Mouse (Mus musculus) large intestine, adult 2 months (tissue): ENCODE data around the gene Chaf1a. TPM values are rescaled to one million over a fixed set of nuclear protein-coding genes. Genes with fewer than 3 reads are reported as not detected.
"Not testable (repeated sequence)": the region's sequence is repeated elsewhere in the genome, so short reads cannot be mapped to it uniquely, and the experiment has no call there.

ENCODE experiments used
- DNase-seq: peaks from one replicate; pipeline ENCODE4 v3.0.0-alpha.2; 2012; ENCODE audit warnings: low read depth, low spot score
- WGBS: fragments of 180-500 bp; shearing (Covaris S2); methylation state at CpG from one replicate; pipeline ENCODE4 v1.1.7; 2018; 5-methylcytosine and 5-hydroxymethylcytosine counted together
- polyA plus RNA-seq: library from polyadenylated mRNA; depleted of rRNA; stranded (reverse); fragments of >200 nt; gene quantifications from 2 replicates; pipeline ENCODE4 v1.2.3, GENCODE M21; 2012

Gene Chaf1a
- polyA plus RNA-seq, 1 experiment = 6.9 TPM

DNA sequence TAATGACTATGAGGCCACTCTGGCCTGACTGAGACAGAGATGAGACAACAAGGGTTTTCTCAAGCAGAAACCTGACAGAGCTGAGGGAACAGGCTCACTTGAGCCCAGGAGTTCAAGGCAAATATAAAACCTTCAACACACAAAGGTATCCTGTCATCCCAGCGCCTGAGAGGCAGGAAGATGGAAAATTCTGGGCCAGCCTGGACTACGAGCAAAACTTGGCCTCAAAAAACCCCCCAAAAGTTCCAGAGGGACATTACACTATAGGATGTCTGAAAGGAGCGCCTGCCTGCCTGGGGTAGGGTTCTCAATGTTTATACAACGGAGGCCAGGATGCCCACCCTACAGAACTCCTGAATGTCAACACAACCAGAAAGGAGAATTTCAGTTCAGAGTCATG is 5.0 kb upstream of the Chaf1a start:
- no peak for DNase-seq
- 58% methylated on average over 4 of the region's 4 CpGs for WGBS

DNA sequence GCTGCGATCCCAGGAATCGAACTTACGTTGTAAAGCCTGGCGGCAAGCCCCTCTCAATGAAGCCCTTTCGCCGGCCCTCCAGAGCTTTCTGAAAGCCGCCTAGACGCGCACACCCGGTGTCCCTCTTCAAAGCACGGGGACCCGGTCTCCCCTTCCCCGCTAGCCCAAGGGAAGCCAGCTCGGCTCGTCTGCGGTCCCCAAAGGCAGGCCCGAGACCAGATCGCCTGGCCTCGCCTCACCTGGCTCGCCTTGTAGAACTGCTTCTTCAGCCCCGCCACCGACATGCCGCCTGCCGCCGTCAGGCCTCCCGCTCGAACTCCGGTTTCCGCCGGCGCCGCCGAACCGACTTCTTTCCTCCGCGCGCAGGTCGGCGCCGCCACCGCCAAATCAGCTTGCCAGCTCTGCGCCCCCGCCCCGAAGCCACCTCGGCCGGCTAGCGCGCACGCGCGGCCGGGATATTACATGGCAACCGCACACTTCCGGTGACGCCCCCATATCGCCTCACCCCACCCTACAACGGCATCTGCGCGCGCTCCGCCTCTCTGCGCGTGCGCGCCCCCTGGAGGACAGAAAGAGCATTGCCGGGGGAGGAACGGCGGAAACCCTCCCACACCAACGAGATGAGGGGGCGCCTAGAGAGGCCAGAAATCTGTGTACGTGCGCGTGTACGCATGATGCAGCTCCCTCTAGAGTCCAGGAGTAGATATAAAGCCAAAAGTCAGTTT is 3.9 kb upstream of the Chaf1a start, which contains the start of gene Sh3gl1:
Gene Sh3gl1, minus strand, starts transcription at position 460 of the 725 bp plus-strand sequence.
- WGBS = under 1% methylated on average over 74 of the region's 74 CpGs

DNA sequence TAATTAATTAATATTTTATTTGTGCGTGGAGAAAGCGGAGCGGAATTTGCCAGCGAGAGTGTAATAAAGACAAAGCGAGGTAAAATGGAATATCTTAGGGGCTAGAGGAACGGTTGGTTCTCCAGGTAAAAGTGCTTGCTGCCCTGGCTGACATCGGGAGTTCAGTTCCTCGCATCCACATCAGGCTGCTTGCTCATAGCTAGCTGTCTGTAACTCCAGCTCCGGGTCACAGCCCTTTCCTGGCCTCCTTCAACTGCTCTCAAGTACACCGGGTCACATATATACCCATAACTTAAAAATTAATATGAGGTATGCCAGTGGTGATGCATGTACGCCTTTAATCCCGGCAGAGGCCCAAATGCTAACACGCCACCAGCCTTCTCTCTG is 3.3 kb upstream of the Chaf1a start:
- DNase-seq = no peak
- WGBS = 31% methylated on average over 13 of the region's 13 CpGs

More for the DNA sequence above, 3.9 kb upstream of the Chaf1a start, which contains the start of gene Sh3gl1:
- peak; percentile 80 for DNase-seq

DNA sequence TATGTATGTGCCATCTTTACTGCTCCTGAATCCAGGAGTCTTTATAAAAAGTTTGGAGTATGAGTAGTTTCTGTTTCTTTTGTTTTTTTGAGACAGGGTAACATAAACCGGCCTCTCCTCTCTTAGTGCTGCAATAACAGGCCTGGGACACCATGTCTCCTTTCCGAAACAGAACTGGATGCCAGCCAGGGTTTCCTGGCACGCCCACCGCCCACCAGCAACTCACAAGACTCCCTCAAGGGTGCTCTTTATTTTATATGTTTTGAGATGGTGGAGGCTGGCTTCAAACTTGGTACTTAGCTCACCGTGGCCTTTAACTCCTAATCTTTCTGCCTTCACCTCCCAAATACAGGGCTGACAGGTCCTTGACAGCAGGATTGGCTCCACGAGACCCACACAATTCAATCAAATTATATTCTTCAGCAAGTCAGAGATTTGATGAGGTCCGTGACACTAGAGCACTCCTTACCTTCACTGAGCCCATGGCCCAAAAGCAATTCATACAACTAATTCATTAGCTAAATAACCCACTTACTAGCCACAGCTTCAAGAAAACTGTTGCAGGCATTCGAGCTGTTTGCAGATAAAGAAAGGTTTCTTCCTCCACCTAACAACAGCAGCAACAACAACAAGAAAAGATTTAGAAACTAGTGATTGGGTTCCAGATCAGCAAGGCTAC is 1.5 kb upstream of the Chaf1a start:
- WGBS = 70% methylated on average over 8 of the region's 8 CpGs
- no peak for DNase-seq

DNA sequence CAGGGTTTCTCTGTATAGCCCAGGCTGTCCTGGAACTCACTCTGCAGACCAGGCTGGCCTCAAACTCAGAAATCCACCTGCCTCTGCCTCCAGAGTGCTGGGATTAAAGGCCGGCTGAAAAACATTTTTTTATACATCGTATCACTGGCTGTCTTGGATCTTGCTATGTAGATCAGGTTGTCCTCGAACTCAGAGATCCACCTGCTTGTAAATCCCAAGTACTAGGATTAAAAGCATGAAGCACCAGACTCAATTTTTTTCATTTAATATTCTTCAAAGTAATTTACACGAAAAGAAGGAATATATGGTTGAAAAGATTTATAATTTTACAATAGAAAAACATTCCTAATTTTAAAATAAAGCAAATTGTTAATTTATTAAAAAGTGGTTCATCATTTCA is 894 bp upstream of the Chaf1a start:
- 61% methylated on average over 4 of the region's 4 CpGs for WGBS
- no peak for DNase-seq

DNA sequence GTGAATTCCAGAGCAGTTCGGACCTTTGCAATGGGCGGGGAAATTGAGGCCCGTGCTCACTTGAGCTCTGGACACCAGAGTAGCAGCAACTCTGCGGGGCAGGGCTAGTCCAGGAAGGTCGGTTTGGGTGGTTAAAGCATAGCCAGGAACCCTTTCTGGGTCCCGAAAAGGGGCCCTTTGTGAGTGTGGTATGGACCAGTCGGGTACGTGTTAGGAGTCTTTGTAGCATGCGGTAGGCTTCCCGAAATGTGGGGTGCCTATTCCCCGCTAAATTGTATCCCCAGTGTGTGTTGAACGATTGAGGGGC is 571 bp downstream of the Chaf1a start:
- no peak for DNase-seq
- WGBS = under 1% methylated on average over 12 of the region's 12 CpGs

DNA sequence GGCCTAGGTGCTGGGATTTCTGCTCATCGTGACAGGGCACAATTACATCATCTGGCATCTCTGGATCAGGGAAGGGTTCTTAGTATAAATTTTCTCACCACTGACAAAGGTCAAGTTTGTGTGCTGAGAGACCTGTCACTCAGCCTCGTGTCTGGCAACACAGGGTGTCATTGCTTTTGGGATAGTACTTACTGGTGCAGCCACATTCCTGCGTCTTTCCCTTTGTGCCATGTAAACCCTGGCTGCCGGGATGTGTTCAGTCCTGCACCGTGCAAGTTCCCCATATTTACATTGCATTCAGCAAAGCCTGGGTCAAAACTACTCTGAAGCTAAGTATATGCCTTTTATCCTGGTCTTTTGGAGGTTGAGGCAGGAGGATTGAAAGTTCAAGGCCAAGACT is 11.1 kb downstream of the Chaf1a start:
- no peak for DNase-seq
- 69% methylated on average over 5 of the region's 5 CpGs for WGBS

DNA sequence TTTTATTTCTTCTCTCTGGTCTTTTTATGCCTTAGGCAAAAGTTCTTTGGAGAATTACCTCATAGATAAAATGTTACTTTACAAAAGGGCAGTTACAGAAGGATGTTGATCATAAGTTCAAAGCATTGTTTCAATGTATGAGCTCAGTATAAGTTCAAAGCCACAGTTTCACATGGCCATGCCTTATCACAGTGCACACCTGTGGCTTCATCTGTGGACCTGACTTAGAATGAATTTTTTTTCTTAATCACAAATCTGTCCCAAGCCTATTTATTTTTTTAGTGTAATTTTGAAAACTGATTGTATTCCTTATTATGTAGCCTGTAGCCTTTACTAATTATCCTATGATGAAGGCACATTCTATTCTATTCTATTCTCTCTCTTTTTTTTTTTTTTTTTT is 14.7 kb downstream of the Chaf1a start:
- no peak for DNase-seq

DNA sequence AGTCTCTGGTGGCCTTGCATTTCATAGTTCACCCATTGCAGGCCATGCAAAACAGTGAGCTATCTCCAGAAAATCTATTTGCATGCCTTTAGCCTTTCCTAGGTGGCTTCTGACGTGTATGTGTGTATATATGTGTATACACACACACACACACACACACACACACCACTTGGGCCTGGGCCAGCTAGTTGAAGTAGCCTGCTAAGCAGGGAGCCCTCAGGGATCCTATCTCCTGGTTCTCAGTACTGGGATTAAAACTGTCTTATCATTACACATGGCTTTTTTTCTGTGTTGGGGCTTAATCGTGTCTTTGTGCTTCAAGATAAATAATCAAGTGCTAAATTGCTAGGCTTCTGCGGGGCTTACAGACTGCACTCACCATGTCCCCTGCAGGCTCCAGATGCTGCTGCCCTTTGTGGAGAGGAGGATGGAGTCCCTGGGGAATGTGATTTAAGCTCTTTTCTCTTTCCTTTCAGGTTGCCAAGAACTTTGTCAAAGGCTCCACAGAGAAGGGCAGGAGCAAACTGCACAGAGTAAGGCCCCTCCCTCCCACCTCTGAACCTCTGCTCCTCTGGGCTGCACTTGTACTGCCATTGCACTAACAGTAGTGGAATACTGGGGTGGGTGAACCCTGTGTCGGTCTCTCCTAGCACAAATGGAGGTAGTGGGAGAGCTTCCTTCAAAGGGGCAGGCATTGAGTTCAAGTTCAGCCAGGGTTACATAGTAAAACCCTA is 15.9 kb downstream of the Chaf1a start:
- WGBS = 68% methylated on average over 4 of the region's 4 CpGs
- no peak for DNase-seq

DNA sequence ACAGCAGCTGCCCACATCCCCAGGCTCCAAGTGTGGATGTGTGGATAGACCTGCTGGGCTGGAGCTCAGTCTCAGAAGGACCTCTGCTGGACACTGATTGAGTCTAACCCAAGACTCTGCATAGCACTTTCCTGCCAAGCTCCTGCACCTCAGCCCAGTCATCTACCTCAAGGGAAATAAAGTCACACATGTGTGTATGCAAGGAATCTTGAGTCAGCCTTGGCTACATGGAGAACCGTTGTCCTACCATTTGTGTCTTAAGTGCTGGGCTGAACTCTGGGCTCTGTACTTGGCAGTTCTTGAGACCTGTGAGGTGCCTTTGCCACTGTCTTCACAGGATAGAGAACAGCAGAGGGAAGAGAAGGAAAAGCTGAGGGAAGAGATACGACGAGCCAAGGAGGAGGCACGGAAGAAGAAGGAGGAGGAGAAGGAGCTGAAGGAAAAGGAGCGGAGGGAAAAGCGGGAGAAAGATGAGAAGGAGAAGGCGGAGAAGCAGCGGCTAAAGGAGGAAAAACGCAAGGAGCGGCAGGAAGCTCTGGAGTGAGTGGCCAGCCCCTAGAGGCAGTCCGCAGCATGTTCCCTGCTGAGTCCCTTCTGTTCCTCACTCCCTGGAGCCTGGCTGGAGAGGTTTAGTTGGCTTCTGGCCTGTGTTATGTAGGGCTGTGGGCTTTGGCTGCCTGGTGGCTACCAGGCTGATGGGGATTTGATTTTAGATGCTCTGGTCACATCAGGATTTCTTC is 17.3 kb downstream of the Chaf1a start:
- 93% methylated on average over 11 of the region's 11 CpGs for WGBS
- DNase-seq = no peak

DNA sequence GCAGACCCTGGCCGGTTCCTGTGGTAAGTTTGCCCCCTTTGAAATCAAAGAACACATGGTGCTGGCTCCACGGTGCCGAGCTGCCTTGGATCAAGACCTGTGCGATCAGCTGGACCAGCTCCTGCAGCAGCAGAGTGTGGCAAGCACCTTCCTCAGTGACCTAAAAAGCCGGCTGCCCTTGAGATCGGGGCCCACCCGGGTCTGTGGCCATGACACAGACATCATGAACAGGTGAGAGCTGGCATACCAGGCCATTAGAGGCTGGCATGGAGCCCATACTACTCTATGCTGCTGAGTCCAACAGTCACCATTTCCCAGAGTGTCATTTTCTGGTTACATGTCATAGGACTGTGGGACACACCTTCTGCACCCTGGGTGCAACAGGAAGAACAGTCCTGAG is 21.8 kb downstream of the Chaf1a start:
- 85% methylated on average over 7 of the region's 7 CpGs for WGBS
- no peak for DNase-seq

DNA sequence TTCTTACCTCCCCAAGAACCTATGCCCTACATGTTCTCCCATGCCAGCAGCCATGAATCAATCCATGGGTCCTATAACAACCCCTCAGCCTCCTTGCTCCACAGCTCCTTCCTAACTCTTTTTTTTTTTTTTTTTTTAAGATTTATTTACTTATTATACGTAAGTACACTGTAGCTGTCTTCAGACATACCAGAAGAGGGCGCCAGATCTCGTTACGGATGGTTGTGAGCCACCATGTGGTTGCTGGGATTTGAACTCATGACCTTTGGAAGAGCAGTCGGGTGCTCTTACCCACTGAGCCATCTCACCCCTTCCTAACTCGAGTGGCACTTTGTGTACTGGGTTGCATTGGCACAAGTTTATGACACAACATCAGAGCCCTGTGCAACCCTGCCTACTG is 25.5 kb downstream of the Chaf1a start:
- not testable (repeated sequence) for DNase-seq
- WGBS = 71% methylated on average over 6 of the region's 6 CpGs

DNA sequence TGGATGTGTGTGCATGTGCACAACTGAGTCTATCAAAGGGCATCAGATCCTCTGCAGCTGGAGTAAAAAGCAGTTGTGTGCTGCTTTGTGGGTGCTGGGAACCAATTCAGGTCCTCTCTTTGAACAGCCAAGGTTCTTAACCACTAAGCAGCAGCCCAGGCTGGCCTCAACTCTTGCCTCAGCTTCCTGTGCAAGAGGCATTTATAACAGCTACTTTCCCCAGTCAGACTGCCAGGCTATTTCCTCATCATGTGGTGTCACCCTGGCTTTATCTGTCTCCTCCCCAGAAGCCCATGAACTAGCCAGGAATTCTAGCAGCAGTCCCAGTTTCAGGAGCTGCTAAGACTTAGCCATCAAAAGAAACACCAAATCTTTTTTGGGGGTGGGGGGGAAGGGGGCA is 26.2 kb downstream of the Chaf1a start:
- no peak for DNase-seq

DNA sequence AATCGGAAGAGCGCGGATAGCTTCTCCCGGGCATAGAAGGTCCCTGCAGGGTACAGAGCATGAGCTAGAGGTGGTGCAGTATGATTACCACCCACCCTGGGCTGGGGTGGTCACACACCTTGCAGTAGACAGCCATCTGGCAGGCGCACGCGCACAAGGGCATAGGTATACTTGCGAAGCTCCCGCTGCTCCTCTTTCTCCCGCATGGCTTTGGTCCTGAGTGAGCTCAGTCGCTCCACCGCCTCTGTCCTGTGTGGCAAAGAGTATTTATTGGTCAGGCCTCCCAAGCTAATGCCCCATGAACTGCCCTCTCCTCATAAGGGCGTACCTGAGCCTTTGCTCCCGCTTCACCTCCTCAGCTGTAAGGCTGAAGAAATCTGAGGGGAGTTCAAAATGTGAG is 28.8 kb downstream of the Chaf1a start:
- WGBS = 94% methylated on average over 14 of the region's 14 CpGs

DNA sequence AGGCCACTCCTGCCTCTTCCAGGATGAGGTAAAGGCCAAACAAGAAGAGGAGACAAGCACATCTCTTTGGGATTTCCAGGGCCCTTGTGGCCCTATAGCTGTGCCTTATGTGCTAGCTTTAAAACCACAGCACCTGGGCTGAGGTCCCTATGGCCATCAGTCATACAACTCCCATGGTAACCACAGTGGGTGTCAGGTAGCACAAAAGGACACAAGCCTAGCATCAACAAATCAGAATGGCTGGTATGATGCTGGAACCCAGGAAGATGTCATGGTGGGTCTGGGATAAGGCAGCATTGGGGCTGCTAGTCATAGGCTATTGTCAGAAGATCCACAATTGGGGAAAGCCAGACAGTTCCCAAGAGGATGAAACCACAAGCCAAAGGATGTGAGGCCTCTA is 30.9 kb downstream of the Chaf1a start:
- no peak for DNase-seq

More for the DNA sequence above, 28.8 kb downstream of the Chaf1a start:
- DNase-seq = no peak

DNA sequence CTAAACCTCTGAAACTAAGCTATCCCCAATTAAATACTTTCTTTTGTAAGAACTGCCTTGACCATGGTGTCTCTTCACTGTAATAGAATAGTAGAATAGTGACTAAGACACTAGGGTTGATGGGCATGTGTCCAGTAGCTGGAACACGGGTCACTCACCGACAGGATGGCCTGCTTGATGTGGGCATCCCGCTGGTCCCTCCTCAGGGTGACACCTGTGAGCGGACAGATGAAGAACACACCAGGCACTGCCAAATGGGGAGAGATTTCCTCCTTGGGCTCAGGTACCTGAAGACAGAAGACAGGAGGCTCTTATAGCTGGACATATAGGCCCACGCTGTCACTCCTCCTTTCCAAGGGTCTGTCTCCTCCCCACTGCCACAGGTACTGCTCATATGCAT is 32.0 kb downstream of the Chaf1a start:
- WGBS = 89% methylated on average over 5 of the region's 5 CpGs
- DNase-seq = no peak

DNA sequence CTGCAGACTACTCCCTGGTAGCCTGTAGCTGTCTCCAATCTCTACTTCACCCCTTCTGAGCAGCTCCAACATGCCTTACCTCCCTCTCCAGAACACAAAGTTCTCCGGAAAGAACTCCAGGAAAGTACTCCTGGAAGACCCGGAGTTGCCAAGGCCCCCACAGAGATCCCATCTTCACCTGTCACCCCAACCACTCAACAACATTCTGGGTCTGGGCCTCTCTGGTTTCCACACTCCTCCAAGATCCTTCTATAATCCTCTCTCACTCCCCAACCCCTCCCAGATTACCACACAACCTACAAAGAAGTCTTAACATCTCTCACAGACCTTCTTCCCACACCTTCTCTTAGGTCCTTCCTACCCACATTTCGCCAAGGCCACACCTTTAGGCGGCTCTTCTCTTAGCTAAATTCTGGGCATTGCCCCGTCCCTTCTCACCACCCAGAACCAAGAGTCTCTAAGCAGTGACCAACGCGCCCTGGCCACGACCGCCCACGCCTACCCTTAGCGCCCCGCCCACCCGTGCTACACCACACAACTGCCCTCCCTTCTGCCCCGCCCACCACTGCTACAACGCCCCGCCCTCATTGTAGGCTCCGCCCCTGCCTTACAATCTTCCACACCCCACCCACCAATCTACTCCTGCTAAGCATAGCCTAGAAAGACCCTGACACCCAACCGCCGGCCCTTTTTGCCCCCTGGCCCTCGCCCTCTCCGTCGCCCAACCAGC is 34.0 kb downstream of the Chaf1a start:
- 7% methylated on average over 22 of the region's 22 CpGs for WGBS

DNA sequence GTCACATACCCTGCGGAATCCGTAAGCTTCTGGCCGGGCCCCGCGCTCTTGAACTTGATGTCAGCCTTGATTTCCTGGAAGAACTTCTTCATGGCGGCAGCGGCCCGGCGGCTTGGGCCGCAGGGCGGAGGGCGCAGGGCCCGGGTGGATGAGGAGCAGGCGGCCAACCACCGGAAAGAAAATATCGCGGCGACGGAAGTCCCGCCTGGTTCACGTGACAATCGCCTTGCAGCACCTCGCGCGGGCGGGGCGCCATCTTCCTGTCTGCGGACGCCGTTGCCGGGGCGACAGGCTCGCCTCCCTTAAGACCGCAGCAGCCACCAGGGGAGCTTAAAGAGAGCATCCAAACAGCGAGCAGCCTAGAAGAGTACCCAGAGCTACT is 34.6 kb downstream of the Chaf1a start, which contains the start of gene Ubxn6:
Gene Ubxn6, minus strand, starts transcription at position 202 of the 382 bp plus-strand sequence.
- WGBS = under 1% methylated on average over 35 of the region's 35 CpGs

More for the DNA sequence above, 34.0 kb downstream of the Chaf1a start:
- DNase-seq = peak; percentile 64

DNA sequence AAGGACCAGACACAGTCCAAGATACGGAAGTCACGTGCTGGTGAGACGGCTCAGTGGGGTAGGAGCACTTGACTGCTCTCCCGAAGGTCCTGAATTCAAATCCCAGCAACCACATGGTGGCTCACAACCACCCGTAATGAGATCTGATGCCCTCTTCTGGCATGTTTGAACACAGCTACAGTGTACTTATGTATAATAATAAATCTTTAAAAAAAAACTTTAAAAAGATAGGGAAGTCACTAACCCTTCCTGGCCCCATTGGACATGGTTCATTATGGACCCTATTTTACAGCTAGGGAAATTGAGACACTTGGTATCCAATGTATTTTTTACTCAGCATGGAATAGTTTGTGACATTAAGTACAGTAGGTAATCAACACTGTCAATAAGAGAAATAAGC is 37.3 kb downstream of the Chaf1a start:
- 73% methylated on average over 5 of the region's 5 CpGs for WGBS

More for the DNA sequence above, 34.6 kb downstream of the Chaf1a start, which contains the start of gene Ubxn6:
- DNase-seq = peak; percentile 76

More for the DNA sequence above, 37.3 kb downstream of the Chaf1a start:
- DNase-seq = no peak
